Mouse (Mus musculus): ENCODE data around the gene Gm10718. TPM values are rescaled to one million over a fixed set of nuclear protein-coding genes. Genes with fewer than 3 reads are reported as not detected.
"Not testable (repeated sequence)": the region's sequence is repeated elsewhere in the genome, so short reads cannot be mapped to it uniquely, and the experiment has no call there.

The Gm10718 gene
- polyA plus RNA-seq, 1 experiment from 2014 or later, result not detected

DNA sequence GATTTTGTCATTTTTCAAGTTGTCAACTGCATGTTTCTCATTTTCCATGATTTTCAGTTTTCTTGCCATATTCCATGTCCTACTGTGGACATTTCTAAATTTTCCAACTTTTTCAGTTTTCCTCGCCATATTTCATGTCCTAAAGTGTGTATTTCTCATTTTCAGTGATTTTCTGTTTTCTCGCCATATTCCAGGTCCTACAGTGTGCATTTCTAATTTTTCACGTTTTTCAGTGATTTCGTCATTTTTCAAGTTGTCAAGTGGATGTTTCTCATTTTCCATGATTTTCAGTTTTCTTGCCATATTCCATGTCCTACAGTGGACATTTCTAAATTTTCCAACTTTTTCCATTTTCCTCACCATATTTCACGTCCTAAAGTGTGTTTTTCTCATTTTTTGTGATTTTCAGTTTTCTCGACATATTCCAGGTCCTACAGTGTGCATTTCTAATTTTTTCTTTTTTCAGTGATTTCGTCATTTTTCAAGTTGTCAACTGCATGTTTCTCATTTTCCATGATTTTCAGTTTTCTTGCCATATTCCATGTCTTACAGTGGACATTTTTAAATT lies 11.2 kb upstream of the Gm10718 start:
- H3K4me3 ChIP-seq (ENCODE audit: low read length); H3K9me3 ChIP-seq (ENCODE audit: control insufficient read depth, low read length); ATAC-seq (ENCODE audit: low FRiP score, low TSS enrichment); H3K27ac ChIP-seq (ENCODE audit: low read depth, low read length); H3K36me3 ChIP-seq (ENCODE audit: control insufficient read depth, insufficient read depth, low read length); H3K4me1 ChIP-seq (ENCODE audit: control insufficient read depth, insufficient read depth, low read length); H3K27me3 ChIP-seq (ENCODE audit: control insufficient read depth, insufficient read depth, low read length); H3K4me2 ChIP-seq (replicated peaks; ENCODE audit: low read depth, low read length); H3K9ac ChIP-seq (ENCODE audit: low read depth, low read length): not testable (repeated sequence)
- WGBS, result 95% methylated on average over 2 of the region's 7 CpGs

DNA sequence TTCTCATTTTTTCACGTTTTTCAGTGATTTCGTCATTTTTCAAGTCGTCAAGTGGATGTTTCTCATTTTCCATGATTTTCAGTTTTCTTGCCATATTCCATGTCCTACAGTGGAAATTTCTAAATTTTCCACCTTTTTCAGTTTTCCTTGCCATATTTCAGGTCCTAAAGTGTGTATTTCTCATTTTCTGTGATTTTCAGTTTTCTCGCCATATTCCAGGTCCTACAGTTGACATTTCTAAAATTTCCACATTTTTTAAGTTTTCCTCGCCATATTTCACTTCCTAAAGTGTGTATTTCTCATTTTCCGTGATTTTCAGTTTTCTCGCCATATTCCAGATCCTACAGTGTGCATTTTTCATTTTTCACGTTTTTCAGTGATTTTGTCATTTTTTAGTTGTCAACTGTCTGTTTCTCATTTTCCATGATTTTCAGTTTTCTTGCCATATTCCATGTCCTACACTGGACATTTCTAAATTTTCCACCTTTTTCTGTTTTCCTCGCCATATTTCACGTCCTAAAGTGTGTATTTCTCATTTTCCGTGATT lies 10.5 kb upstream of the Gm10718 start, which contains the start of gene Gm10721:
Gene Gm10721 (plus strand): TSS at position 408 of the 547 bp plus-strand sequence.
- H3K4me3 ChIP-seq (ENCODE audit: low read length); H3K9me3 ChIP-seq (ENCODE audit: control insufficient read depth, low read length); H3K27me3 ChIP-seq (ENCODE audit: control insufficient read depth, insufficient read depth, low read length); H3K4me1 ChIP-seq (ENCODE audit: control insufficient read depth, insufficient read depth, low read length); H3K4me2 ChIP-seq (replicated peaks; ENCODE audit: low read depth, low read length); H3K27ac ChIP-seq (ENCODE audit: low read depth, low read length); H3K36me3 ChIP-seq (ENCODE audit: control insufficient read depth, insufficient read depth, low read length); H3K9ac ChIP-seq (ENCODE audit: low read depth, low read length): not testable (repeated sequence)
- WGBS, result no CpG with 5 or more reads among the region's 11 CpGs
- peak; percentile 39; the same call in 1 of the 2 replicates for ATAC-seq (ENCODE audit: low FRiP score, low TSS enrichment)

GRCm38 (mm10) chr9:3015354-3015753 lies 8.0 kb upstream of the Gm10718 start, which contains the start of gene Gm10720:
TSS of gene Gm10720 (plus strand) at chr9:3015654.
- WGBS, result 61% methylated on average over 4 of the region's 9 CpGs
- not testable (repeated sequence) for H3K36me3 ChIP-seq (ENCODE audit: control insufficient read depth, insufficient read depth, low read length)

GRCm38 (mm10) chr9:3015896-3016295 lies 7.5 kb upstream of the Gm10718 start:
- not testable (repeated sequence) for H3K4me2 ChIP-seq (replicated peaks; ENCODE audit: low read depth, low read length); H3K27ac ChIP-seq (ENCODE audit: low read depth, low read length); H3K4me3 ChIP-seq (ENCODE audit: low read length); ATAC-seq (ENCODE audit: low FRiP score, low TSS enrichment); H3K9ac ChIP-seq (ENCODE audit: low read depth, low read length); H3K4me1 ChIP-seq (ENCODE audit: control insufficient read depth, insufficient read depth, low read length); H3K36me3 ChIP-seq (ENCODE audit: control insufficient read depth, insufficient read depth, low read length); H3K27me3 ChIP-seq (ENCODE audit: control insufficient read depth, insufficient read depth, low read length); H3K9me3 ChIP-seq (ENCODE audit: control insufficient read depth, low read length)
- WGBS, result 64% methylated on average over 4 of the region's 6 CpGs

More at GRCm38 (mm10) chr9:3015354-3015753, 8.0 kb upstream of the Gm10718 start, which contains the start of gene Gm10720:
- H3K4me3 ChIP-seq (ENCODE audit: low read length); ATAC-seq (ENCODE audit: low FRiP score, low TSS enrichment); H3K4me1 ChIP-seq (ENCODE audit: control insufficient read depth, insufficient read depth, low read length); H3K9me3 ChIP-seq (ENCODE audit: control insufficient read depth, low read length); H3K27me3 ChIP-seq (ENCODE audit: control insufficient read depth, insufficient read depth, low read length); H3K27ac ChIP-seq (ENCODE audit: low read depth, low read length); H3K9ac ChIP-seq (ENCODE audit: low read depth, low read length); H3K4me2 ChIP-seq (replicated peaks; ENCODE audit: low read depth, low read length): not testable (repeated sequence)

GRCm38 (mm10) chr9:3017108-3017507 lies 6.2 kb upstream of the Gm10718 start, which contains the start of gene Gm10719:
TSS of gene Gm10719 (plus strand) at chr9:3017408.
- H3K4me2 ChIP-seq (replicated peaks; ENCODE audit: low read depth, low read length); H3K36me3 ChIP-seq (ENCODE audit: control insufficient read depth, insufficient read depth, low read length); H3K27me3 ChIP-seq (ENCODE audit: control insufficient read depth, insufficient read depth, low read length); ATAC-seq (ENCODE audit: low FRiP score, low TSS enrichment); H3K9me3 ChIP-seq (ENCODE audit: control insufficient read depth, low read length); H3K9ac ChIP-seq (ENCODE audit: low read depth, low read length); H3K27ac ChIP-seq (ENCODE audit: low read depth, low read length); H3K4me3 ChIP-seq (ENCODE audit: low read length); H3K4me1 ChIP-seq (ENCODE audit: control insufficient read depth, insufficient read depth, low read length): not testable (repeated sequence)
- 83% methylated on average over 1 of the region's 9 CpGs for WGBS

GRCm38 (mm10) chr9:3018944-3019343 lies 4.4 kb upstream of the Gm10718 start:
- not testable (repeated sequence) for H3K27me3 ChIP-seq (ENCODE audit: control insufficient read depth, insufficient read depth, low read length); H3K4me1 ChIP-seq (ENCODE audit: control insufficient read depth, insufficient read depth, low read length); H3K36me3 ChIP-seq (ENCODE audit: control insufficient read depth, insufficient read depth, low read length); H3K9me3 ChIP-seq (ENCODE audit: control insufficient read depth, low read length); ATAC-seq (ENCODE audit: low FRiP score, low TSS enrichment); H3K27ac ChIP-seq (ENCODE audit: low read depth, low read length); H3K9ac ChIP-seq (ENCODE audit: low read depth, low read length); H3K4me3 ChIP-seq (ENCODE audit: low read length); H3K4me2 ChIP-seq (replicated peaks; ENCODE audit: low read depth, low read length)
- 68% methylated on average over 9 of the region's 9 CpGs for WGBS

DNA sequence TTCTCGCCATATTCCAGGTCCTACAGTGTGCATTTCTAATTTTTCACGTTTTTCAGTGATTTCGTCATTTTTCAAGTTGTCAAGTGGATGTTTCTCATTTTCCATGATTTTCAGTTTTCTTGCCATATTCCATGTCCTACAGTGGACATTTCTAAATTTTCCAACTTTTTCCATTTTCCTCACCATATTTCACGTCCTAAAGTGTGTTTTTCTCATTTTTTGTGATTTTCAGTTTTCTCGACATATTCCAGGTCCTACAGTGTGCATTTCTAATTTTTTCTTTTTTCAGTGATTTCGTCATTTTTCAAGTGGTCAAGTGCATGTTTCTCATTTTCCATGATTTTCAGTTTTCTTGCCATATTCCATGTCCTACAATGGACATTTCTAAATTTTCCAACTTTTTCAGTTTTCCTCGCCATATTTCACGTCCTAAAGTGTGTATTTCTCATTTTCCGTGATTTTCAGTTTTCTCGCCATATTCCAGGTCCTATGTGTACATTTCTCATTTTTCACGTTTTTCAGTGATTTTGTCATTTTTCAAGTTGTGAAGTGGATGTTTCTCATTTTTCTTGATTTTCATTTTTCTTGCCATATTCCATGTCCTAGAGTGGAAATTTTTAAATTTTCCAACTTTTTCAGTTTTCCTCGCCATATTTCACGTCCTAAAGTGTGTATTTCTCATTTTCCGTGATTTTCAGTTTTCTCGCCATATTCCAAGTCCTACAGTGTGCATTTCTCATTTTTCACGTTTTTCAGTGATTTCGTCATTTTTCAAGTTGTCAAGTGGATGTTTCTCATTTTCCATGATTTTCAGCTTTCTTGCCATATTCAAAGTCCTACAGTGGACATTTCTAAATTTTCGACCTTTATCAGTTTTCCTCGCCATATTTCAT lies 3.3 kb upstream of the Gm10718 start:
- not testable (repeated sequence) for H3K4me1 ChIP-seq (ENCODE audit: control insufficient read depth, insufficient read depth, low read length); H3K9ac ChIP-seq (ENCODE audit: low read depth, low read length); H3K9me3 ChIP-seq (ENCODE audit: control insufficient read depth, low read length); H3K4me3 ChIP-seq (ENCODE audit: low read length); H3K4me2 ChIP-seq (replicated peaks; ENCODE audit: low read depth, low read length); H3K27ac ChIP-seq (ENCODE audit: low read depth, low read length); H3K27me3 ChIP-seq (ENCODE audit: control insufficient read depth, insufficient read depth, low read length); H3K36me3 ChIP-seq (ENCODE audit: control insufficient read depth, insufficient read depth, low read length)
- ATAC-seq (ENCODE audit: low FRiP score, low TSS enrichment), result 0 out of 2 replicates have a peak, but pooled peaks have one; percentile 65
- WGBS, result 79% methylated on average over 11 of the region's 19 CpGs

GRCm38 (mm10) chr9:3022316-3023008 lies 885 bp upstream of the Gm10718 start:
- not testable (repeated sequence) for H3K4me3 ChIP-seq (ENCODE audit: low read length); H3K9me3 ChIP-seq (ENCODE audit: control insufficient read depth, low read length); H3K27ac ChIP-seq (ENCODE audit: low read depth, low read length); H3K4me2 ChIP-seq (replicated peaks; ENCODE audit: low read depth, low read length); H3K27me3 ChIP-seq (ENCODE audit: control insufficient read depth, insufficient read depth, low read length); H3K9ac ChIP-seq (ENCODE audit: low read depth, low read length); H3K36me3 ChIP-seq (ENCODE audit: control insufficient read depth, insufficient read depth, low read length); ATAC-seq (ENCODE audit: low FRiP score, low TSS enrichment); H3K4me1 ChIP-seq (ENCODE audit: control insufficient read depth, insufficient read depth, low read length)
- WGBS, result 70% methylated on average over 9 of the region's 13 CpGs

All from kidney, embryonic 14.5 days (tissue).